Mouse (Mus musculus): Measurements from ENCODE around the gene Myo9a. TPM values are rescaled to one million over a fixed set of nuclear protein-coding genes. Genes with fewer than 3 reads are reported as not detected.
"Not testable (repeated sequence)": the region's sequence is repeated elsewhere in the genome, so short reads cannot be mapped to it uniquely, and the experiment has no call there.

Myo9a gene
- polyA plus RNA-seq, 1 experiment from 2014 or later, result 12.3 TPM

GRCm38 (mm10) chr9:59955692-59956091, 205.0 kb downstream of the Myo9a start:
- peak overlapping the region; percentile 46; the same call in 1 of the 2 replicates for H3K27ac ChIP-seq
- no peak overlapping the region for H3K4me3 ChIP-seq
- peaks cover 36% of the 10 kb centered on the region for H3K4me1 ChIP-seq
- H3K27me3 ChIP-seq (ENCODE audit: low read depth, poor library complexity, severe bottlenecking), result no peaks in the 10 kb centered on the region
- H3K9me3 ChIP-seq (replicated peaks), result no peaks in the 10 kb centered on the region
- no peaks in the 10 kb centered on the region for H3K36me3 ChIP-seq
- no peak for DNase-seq (ENCODE audit: low spot score)
- WGBS, result 88% methylated on average over 6 of the region's 6 CpGs

GRCm38 (mm10) chr9:59956496-59956895, 205.8 kb downstream of the Myo9a start:
- Histone ChIP-seq H3K4me1 (peaks cover 41% of the 10 kb centered on the region), H3K36me3 (no peaks in the 10 kb centered on the region), H3K27ac (peak overlapping the region; percentile 46), H3K9me3 (replicated peaks) (no peaks in the 10 kb centered on the region), H3K4me3 (peak overlapping the region; percentile 17; the same call in 1 of the 2 replicates), H3K27me3 (ENCODE audit: low read depth, poor library complexity, severe bottlenecking) (no peaks in the 10 kb centered on the region)
- WGBS, result 37% methylated on average over 6 of the region's 6 CpGs
- no peak for DNase-seq (ENCODE audit: low spot score)

- not testable (repeated sequence) for DNase-seq (ENCODE audit: low spot score)
- WGBS, result 63% methylated on average over 1 of the region's 1 CpGs
- peaks cover 52% of the 10 kb centered on the region for H3K4me1 ChIP-seq
These were observed 207.4 kb downstream of the Myo9a start for GRCm38 (mm10) chr9:59958115-59958514.

GRCm38 (mm10) chr9:59959276-59959675, 208.6 kb downstream of the Myo9a start:
- peak; percentile 90 for DNase-seq (ENCODE audit: low spot score)
- 3% methylated on average over 8 of the region's 8 CpGs for WGBS

More at GRCm38 (mm10) chr9:59958115-59958514, 207.4 kb downstream of the Myo9a start:
- not testable (repeated sequence) for H3K27ac ChIP-seq; H3K4me3 ChIP-seq; H3K27me3 ChIP-seq (ENCODE audit: low read depth, poor library complexity, severe bottlenecking); H3K9me3 ChIP-seq (replicated peaks); H3K36me3 ChIP-seq

GRCm38 (mm10) chr9:59960559-59960958, 209.9 kb downstream of the Myo9a start, which contains the start of gene Nr2e3:
TSS of gene Nr2e3 (minus strand) at chr9:59960659.
- peaks cover 58% of the 10 kb centered on the region for H3K4me1 ChIP-seq
- WGBS, result 84% methylated on average over 10 of the region's 10 CpGs

More at GRCm38 (mm10) chr9:59959276-59959675, 208.6 kb downstream of the Myo9a start:
- Histone ChIP-seq H3K36me3 (no peaks in the 10 kb centered on the region), H3K9me3 (replicated peaks) (no peaks in the 10 kb centered on the region), H3K27me3 (ENCODE audit: low read depth, poor library complexity, severe bottlenecking) (no peaks in the 10 kb centered on the region), H3K27ac (no peak overlapping the region), H3K4me1 (peaks cover 47% of the 10 kb centered on the region), H3K4me3 (no peak overlapping the region)

GRCm38 (mm10) chr9:59961201-59961955, 210.7 kb downstream of the Myo9a start:
- WGBS, result 69% methylated on average over 14 of the region's 14 CpGs
- Histone ChIP-seq H3K9me3 (replicated peaks) (no peaks in the 10 kb centered on the region), H3K27me3 (ENCODE audit: low read depth, poor library complexity, severe bottlenecking) (no peaks in the 10 kb centered on the region), H3K4me3 (no peak overlapping the region), H3K27ac (no peak overlapping the region), H3K36me3 (no peaks in the 10 kb centered on the region), H3K4me1 (peaks cover 55% of the 10 kb centered on the region)
- no peak for DNase-seq (ENCODE audit: low spot score)

More at GRCm38 (mm10) chr9:59960559-59960958, 209.9 kb downstream of the Myo9a start, which contains the start of gene Nr2e3:
- Histone ChIP-seq H3K4me3 (no peak within 1 kb of the TSS), H3K36me3 (no peaks in the 10 kb centered on the region), H3K27ac (no peak within 1 kb of the TSS; the same call in 1 of the 2 replicates), H3K9me3 (replicated peaks) (no peaks in the 10 kb centered on the region), H3K27me3 (ENCODE audit: low read depth, poor library complexity, severe bottlenecking) (no peaks in the 10 kb centered on the region)
- no peak for DNase-seq (ENCODE audit: low spot score)

GRCm38 (mm10) chr9:59964367-59964766, 213.7 kb downstream of the Myo9a start:
- H3K36me3 ChIP-seq, result no peaks in the 10 kb centered on the region

GRCm38 (mm10) chr9:59965046-59965445, 214.3 kb downstream of the Myo9a start:
- no peaks in the 10 kb centered on the region for H3K27me3 ChIP-seq (ENCODE audit: low read depth, poor library complexity, severe bottlenecking)
- DNase-seq (ENCODE audit: low spot score), result no peak

More at GRCm38 (mm10) chr9:59964367-59964766, 213.7 kb downstream of the Myo9a start:
- H3K27ac ChIP-seq, result no peak overlapping the region
- H3K27me3 ChIP-seq (ENCODE audit: low read depth, poor library complexity, severe bottlenecking), result no peaks in the 10 kb centered on the region
- no peak for DNase-seq (ENCODE audit: low spot score)
- H3K4me1 ChIP-seq, result peaks cover 41% of the 10 kb centered on the region
- H3K9me3 ChIP-seq (replicated peaks), result no peaks in the 10 kb centered on the region
- no peak overlapping the region for H3K4me3 ChIP-seq
- WGBS, result 56% methylated on average over 3 of the region's 3 CpGs

GRCm38 (mm10) chr9:59969383-59969782, 218.7 kb downstream of the Myo9a start:
- Histone ChIP-seq H3K9me3 (replicated peaks) (no peaks in the 10 kb centered on the region), H3K27ac (no peak overlapping the region), H3K36me3 (no peaks in the 10 kb centered on the region), H3K4me1 (peaks cover 17% of the 10 kb centered on the region), H3K4me3 (no peak overlapping the region), H3K27me3 (ENCODE audit: low read depth, poor library complexity, severe bottlenecking) (no peaks in the 10 kb centered on the region)
- peak; percentile 66 for DNase-seq (ENCODE audit: low spot score)
- 34% methylated on average over 6 of the region's 6 CpGs for WGBS

More at GRCm38 (mm10) chr9:59965046-59965445, 214.3 kb downstream of the Myo9a start:
- H3K36me3 ChIP-seq, result no peaks in the 10 kb centered on the region
- no peaks in the 10 kb centered on the region for H3K9me3 ChIP-seq (replicated peaks)
- no peak overlapping the region for H3K4me3 ChIP-seq
- no peak overlapping the region for H3K27ac ChIP-seq
- H3K4me1 ChIP-seq, result peaks cover 41% of the 10 kb centered on the region
- 80% methylated on average over 10 of the region's 10 CpGs for WGBS

- Histone ChIP-seq H3K4me3 (no peak overlapping the region), H3K27ac (no peak overlapping the region), H3K9me3 (replicated peaks) (no peaks in the 10 kb centered on the region), H3K4me1 (0 out of 2 replicates have a peak, but pooled peaks cover 2% of the 10 kb centered on the region), H3K27me3 (ENCODE audit: low read depth, poor library complexity, severe bottlenecking) (no peaks in the 10 kb centered on the region), H3K36me3 (no peaks in the 10 kb centered on the region)
- WGBS, result 88% methylated on average over 4 of the region's 4 CpGs
- no peak for DNase-seq (ENCODE audit: low spot score)
These were observed 220.6 kb downstream of the Myo9a start for GRCm38 (mm10) chr9:59971263-59971662.

Other genes starting within 250 kb of the Myo9a start
- 38.9 and 46.1 TPM in 2 replicates for gene Hexa, start 211.4 kb upstream of the Myo9a start, polyA plus RNA-seq (2016; fragmentation: Nextera tagmentation; extraction: Ambion mirVana)
- gene Tmem202, start 211.0 kb upstream of the Myo9a start, polyA plus RNA-seq (2016; fragmentation: Nextera tagmentation; extraction: Ambion mirVana), result not detected in 2 replicates
- 0.15 TPM in 1 of 2 replicates, not detected in the other for gene Celf6, start 173.0 kb upstream of the Myo9a start, polyA plus RNA-seq (2016; fragmentation: Nextera tagmentation; extraction: Ambion mirVana)
- 30.4 and 33.3 TPM in 2 replicates for gene Parp6, start 133.6 kb upstream of the Myo9a start, polyA plus RNA-seq (2016; fragmentation: Nextera tagmentation; extraction: Ambion mirVana)
- 2,645 and 3,210 TPM in 2 replicates for gene Pkm, start 94.5 kb upstream of the Myo9a start, polyA plus RNA-seq (2016; fragmentation: Nextera tagmentation; extraction: Ambion mirVana)
- gene Gramd2, start 70.8 kb upstream of the Myo9a start, polyA plus RNA-seq (2016; fragmentation: Nextera tagmentation; extraction: Ambion mirVana), result 0.15 and 0.30 TPM in 2 replicates
- 16.0 and 16.6 TPM in 2 replicates for gene Senp8, start 186 bp upstream of the Myo9a start, polyA plus RNA-seq (2016; fragmentation: Nextera tagmentation; extraction: Ambion mirVana)
- 0.11 and 0.33 TPM in 2 replicates for gene Nr2e3, start 209.8 kb downstream of the Myo9a start, polyA plus RNA-seq (2016; fragmentation: Nextera tagmentation; extraction: Ambion mirVana)

Data from limb, embryonic 10.5 days (tissue).